Mouse (Mus musculus) left cerebral cortex, postnatal 10 days (tissue): ENCODE results near the gene Slc4a11. TPM values are rescaled to one million over a fixed set of nuclear protein-coding genes. Genes with fewer than 3 reads are reported as not detected.

ENCODE experiments used
- DNase-seq, 2 experiments: peaks; one replicate each; pipeline ENCODE4 v3.0.0; 2021 to 2022; ENCODE audit warnings: low spot score in 2 of 2, mixed read lengths in 1 of 2; ENCODE audit errors: extremely low spot score in 1 of 2
- intact Hi-C: fragments of 180-260 bp; cut with DNase I; formaldehyde crosslinking; loops from one replicate; pipeline ENCODE4 v1.15.1; 2025
- total RNA-seq, 2 experiments: library from RNA; stranded (reverse); gene quantifications; 2 replicates each; pipeline ENCODE4 v1.2.3; 2021

Slc4a11 gene
- total RNA-seq, result under 1 TPM; 0.39 to 0.58 TPM

- peak in 1 of 2 experiments; percentile 68 for DNase-seq
Measured at GRCm38 (mm10) chr2:130697153-130697810, at the start of gene Slc4a11. TSS of gene Slc4a11 (minus strand) at chr2:130697519.

GRCm38 (mm10) chr2:130743576-130743975 is 46.3 kb upstream of the Slc4a11 start:
- DNase-seq, result no peak

More at GRCm38 (mm10) chr2:130697153-130697810, at the start of gene Slc4a11:
- intact Hi-C loops, result no loop called here

GRCm38 (mm10) chr2:130740096-130740495 is 42.8 kb upstream of the Slc4a11 start:
- DNase-seq, result no peak
- intact Hi-C loops, result no loop called here

More at GRCm38 (mm10) chr2:130743576-130743975, 46.3 kb upstream of the Slc4a11 start:
- intact Hi-C loops, result no loop called here

- intact Hi-C loops, result no loop called here
Measured at GRCm38 (mm10) chr2:130738019-130738418, 40.7 kb upstream of the Slc4a11 start.

GRCm38 (mm10) chr2:130735281-130735680 is 38.0 kb upstream of the Slc4a11 start:
- intact Hi-C loops, result no loop called here
- no peak for DNase-seq

More at GRCm38 (mm10) chr2:130738019-130738418, 40.7 kb upstream of the Slc4a11 start:
- no peak for DNase-seq

- DNase-seq, result no peak
- intact Hi-C loops, result no loop called here
Measured at GRCm38 (mm10) chr2:130733444-130733843, 36.1 kb upstream of the Slc4a11 start.

- intact Hi-C loops, result no loop called here
- no peak for DNase-seq
Measured at GRCm38 (mm10) chr2:130731855-130732254, 34.5 kb upstream of the Slc4a11 start.

GRCm38 (mm10) chr2:130730746-130731145 is 33.4 kb upstream of the Slc4a11 start:
- DNase-seq, result no peak

GRCm38 (mm10) chr2:130728906-130729585 is 31.7 kb upstream of the Slc4a11 start:
- intact Hi-C loops, result no loop called here
- no peak for DNase-seq

More at GRCm38 (mm10) chr2:130730746-130731145, 33.4 kb upstream of the Slc4a11 start:
- intact Hi-C loops, result no loop called here

- no peak for DNase-seq
- intact Hi-C loops, result no loop called here
Measured at GRCm38 (mm10) chr2:130727752-130728151, 30.4 kb upstream of the Slc4a11 start.

GRCm38 (mm10) chr2:130724369-130724768 is 27.1 kb upstream of the Slc4a11 start:
- no peak for DNase-seq
- intact Hi-C loops, result no loop called here

- no peak for DNase-seq
- intact Hi-C loops, result no loop called here
Measured at GRCm38 (mm10) chr2:130717951-130718350, 20.6 kb upstream of the Slc4a11 start.

- DNase-seq, result no peak
- intact Hi-C loops, result no loop called here
Measured at GRCm38 (mm10) chr2:130707057-130707456, 9.7 kb upstream of the Slc4a11 start.

- DNase-seq, result no peak
- intact Hi-C loops, result no loop called here
Measured at GRCm38 (mm10) chr2:130706602-130707001, 9.3 kb upstream of the Slc4a11 start.

GRCm38 (mm10) chr2:130705178-130705577 is 7.9 kb upstream of the Slc4a11 start:
- intact Hi-C loops, result no loop called here

GRCm38 (mm10) chr2:130704040-130705001 is 7.0 kb upstream of the Slc4a11 start:
- intact Hi-C loops, result no loop called here

More at GRCm38 (mm10) chr2:130705178-130705577, 7.9 kb upstream of the Slc4a11 start:
- DNase-seq, result no peak

GRCm38 (mm10) chr2:130697821-130698266 is 525 bp upstream of the Slc4a11 start:
- intact Hi-C loops, result no loop called here
- DNase-seq, result no peak

More at GRCm38 (mm10) chr2:130704040-130705001, 7.0 kb upstream of the Slc4a11 start:
- DNase-seq, result no peak

GRCm38 (mm10) chr2:130696700-130697152 is 593 bp downstream of the Slc4a11 start:
- intact Hi-C loops, result no loop called here
- DNase-seq, result peak in 1 of 2 experiments; percentile 43

GRCm38 (mm10) chr2:130693563-130693962 is 3.8 kb downstream of the Slc4a11 start:
- no peak for DNase-seq
- intact Hi-C loops, result no loop called here
